Mouse (Mus musculus): ENCODE measurements at regions not wholly inside any gene's neighbourhood (a gene's known extent, or its start where the extent isn't known, plus 50 kb on each side); places are given as distances from the start of the nearest gene placed in this dataset.

DNA sequence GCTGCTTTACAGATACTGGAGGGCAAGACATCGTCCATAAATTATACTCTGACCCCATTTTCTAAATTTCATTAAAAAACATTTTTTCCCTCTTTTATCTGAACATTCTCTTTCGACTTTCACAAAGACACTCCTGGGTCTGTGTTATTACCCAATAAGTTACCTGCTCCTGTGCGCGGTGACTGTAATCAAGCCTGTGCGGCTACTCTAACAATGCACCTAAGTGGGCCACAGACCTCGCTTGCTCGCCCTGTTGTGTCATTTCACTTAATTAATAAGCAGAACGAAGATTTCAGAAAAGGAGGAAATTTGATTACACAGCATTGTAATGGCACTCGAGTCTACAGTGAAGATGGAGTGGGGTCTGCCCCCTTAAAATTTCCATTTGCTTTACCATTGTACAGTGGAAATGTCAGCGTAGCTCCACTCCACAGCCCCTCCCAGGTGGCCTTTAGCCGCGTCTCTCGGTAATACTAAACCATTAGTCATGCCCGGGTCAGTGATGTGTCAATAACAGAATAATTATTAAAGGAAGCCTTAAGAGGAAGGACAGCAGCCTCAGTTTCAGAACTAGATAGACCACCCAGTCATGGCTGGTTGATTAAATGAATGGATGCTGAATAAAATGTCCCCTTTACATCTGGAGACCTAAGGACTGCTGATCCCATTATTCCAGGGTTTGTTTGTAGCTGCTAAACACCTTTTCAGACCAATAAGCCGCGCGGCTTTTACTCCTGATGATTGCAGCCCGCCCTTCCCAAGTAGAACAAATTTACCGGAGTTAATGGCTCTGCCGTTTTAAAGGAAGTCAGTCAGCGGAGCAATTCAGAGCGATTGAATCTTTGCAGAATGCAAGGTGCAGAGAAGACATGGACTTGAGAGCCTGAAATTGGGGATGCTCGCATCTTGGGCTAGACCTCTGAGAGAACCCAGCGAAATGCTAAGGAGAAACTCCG lies 194.5 kb upstream of the Creb1 start:
- H3K27me3 ChIP-seq (replicated peaks; ENCODE audit: control insufficient read depth, insufficient read depth, low read length) = no peaks in the 10 kb centered on the region

DNA sequence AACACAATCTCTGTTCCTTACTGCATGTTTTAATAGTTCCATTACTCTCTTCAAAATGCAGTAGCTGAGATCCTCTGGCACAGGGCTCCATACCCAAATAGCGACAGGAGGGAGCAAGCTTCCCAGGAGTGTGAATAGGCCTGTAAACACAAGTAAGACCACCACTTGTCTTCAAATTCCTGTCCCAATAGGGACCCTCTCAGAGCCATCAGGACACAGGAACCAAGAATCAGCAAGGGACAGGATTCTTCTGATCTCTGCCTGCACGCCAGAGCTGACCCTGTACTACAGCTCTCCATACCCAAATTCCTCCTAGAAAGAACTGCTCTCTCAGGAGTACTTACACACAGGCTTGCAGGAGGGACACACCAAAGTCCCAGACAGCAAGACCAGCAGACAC lies 200.9 kb upstream of the Creb1 start:
- DNase-seq (ENCODE audit: low spot score) = no peak
- Histone ChIP-seq H3K9me3 (ENCODE audit: control insufficient read depth, low read length) (no peaks in the 10 kb centered on the region), H3K4me1 (replicated peaks; ENCODE audit: control insufficient read depth, insufficient read depth, low read length) (no peaks in the 10 kb centered on the region), H3K27ac (ENCODE audit: low read depth, low read length) (no peak overlapping the region), H3K36me3 (ENCODE audit: control insufficient read depth, insufficient read depth, low read length) (no peaks in the 10 kb centered on the region), H3K4me2 (no peak overlapping the region), H3K27me3 (replicated peaks; ENCODE audit: control insufficient read depth, insufficient read depth, low read length) (no peaks in the 10 kb centered on the region), H3K4me3 (ENCODE audit: low read depth, low read length) (no peak overlapping the region), H3K9ac (ENCODE audit: low read depth, low read length) (no peak overlapping the region)
- 73% methylated on average over 2 of the region's 2 CpGs for WGBS
- no peak for ATAC-seq (replicated peaks; ENCODE audit: low FRiP score)

More for the DNA sequence above, 194.5 kb upstream of the Creb1 start:
- DNase-seq (ENCODE audit: low spot score) (no peak), ATAC-seq (replicated peaks; ENCODE audit: low FRiP score) (no peak)
- Histone ChIP-seq H3K36me3 (ENCODE audit: control insufficient read depth, insufficient read depth, low read length) (no peaks in the 10 kb centered on the region), H3K4me3 (ENCODE audit: low read depth, low read length) (no peak overlapping the region), H3K9me3 (ENCODE audit: control insufficient read depth, low read length) (no peaks in the 10 kb centered on the region), H3K4me1 (replicated peaks; ENCODE audit: control insufficient read depth, insufficient read depth, low read length) (no peaks in the 10 kb centered on the region; the same call in 1 of the 2 replicates), H3K27ac (ENCODE audit: low read depth, low read length) (no peak overlapping the region), H3K4me2 (no peak overlapping the region), H3K9ac (ENCODE audit: low read depth, low read length) (no peak overlapping the region)
- 69% methylated on average over 25 of the region's 25 CpGs for WGBS

DNA sequence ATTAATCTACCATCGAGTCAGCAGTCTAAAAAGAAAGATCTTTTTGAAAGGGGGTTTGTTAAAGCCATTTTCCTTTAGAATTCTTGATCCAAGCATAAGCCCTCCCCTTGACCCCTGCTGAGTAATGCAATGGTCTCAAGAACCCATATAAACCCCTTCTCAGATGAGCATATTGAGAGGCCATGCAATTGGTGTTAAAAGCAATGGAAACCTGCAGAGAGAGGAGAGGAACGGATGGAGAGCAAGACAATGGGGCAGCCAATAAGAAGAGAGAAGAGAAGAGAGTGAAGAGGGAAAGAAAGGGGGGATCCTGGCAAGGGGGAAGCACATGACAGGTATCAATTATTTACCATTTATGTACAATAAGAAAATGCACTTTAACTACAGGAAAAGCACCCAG lies 201.7 kb upstream of the Creb1 start:
- no peak overlapping the region for H3K4me3 ChIP-seq (ENCODE audit: low read depth, low read length)
- WGBS = 80% methylated on average over 2 of the region's 2 CpGs

DNA sequence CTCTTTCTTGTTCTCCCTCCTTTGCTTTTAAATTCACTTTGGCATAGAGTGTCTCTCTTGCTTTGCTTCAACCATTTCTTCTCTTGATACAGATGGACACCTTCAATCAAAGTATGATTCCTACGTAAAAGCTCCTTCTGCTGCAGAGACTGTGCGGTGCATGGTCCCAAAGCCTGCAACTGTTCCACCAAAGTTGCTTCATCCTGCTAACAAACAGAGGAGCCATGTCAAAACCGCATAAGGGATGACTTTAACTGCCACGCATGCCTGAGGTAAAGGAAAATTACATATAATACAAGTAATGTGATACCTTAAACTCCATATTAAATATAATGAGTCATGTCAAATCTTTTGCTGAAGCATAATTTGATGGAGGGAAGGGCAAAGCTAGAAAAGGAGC lies 200.1 kb upstream of the Klf7 start:
- Histone ChIP-seq H3K4me2 (no peak overlapping the region), H3K9ac (ENCODE audit: low read depth, low read length) (no peak overlapping the region), H3K4me3 (ENCODE audit: low read depth, low read length) (no peak overlapping the region), H3K27ac (ENCODE audit: low read depth, low read length) (no peak overlapping the region), H3K27me3 (replicated peaks; ENCODE audit: control insufficient read depth, insufficient read depth, low read length) (no peaks in the 10 kb centered on the region), H3K36me3 (ENCODE audit: control insufficient read depth, insufficient read depth, low read length) (no peaks in the 10 kb centered on the region), H3K4me1 (replicated peaks; ENCODE audit: control insufficient read depth, insufficient read depth, low read length) (no peaks in the 10 kb centered on the region), H3K9me3 (ENCODE audit: control insufficient read depth, low read length) (no peaks in the 10 kb centered on the region)
- no peak for ATAC-seq (replicated peaks; ENCODE audit: low FRiP score)
- WGBS = 85% methylated on average over 4 of the region's 4 CpGs
- DNase-seq (ENCODE audit: low spot score) = no peak

More for the DNA sequence above, 201.7 kb upstream of the Creb1 start:
- ATAC-seq (replicated peaks; ENCODE audit: low FRiP score) (no peak), DNase-seq (ENCODE audit: low spot score) (no peak)
- no peaks in the 10 kb centered on the region for H3K4me1 ChIP-seq (replicated peaks; ENCODE audit: control insufficient read depth, insufficient read depth, low read length)
- no peak overlapping the region for H3K9ac ChIP-seq (ENCODE audit: low read depth, low read length)
- no peak overlapping the region for H3K27ac ChIP-seq (ENCODE audit: low read depth, low read length)
- no peaks in the 10 kb centered on the region for H3K36me3 ChIP-seq (ENCODE audit: control insufficient read depth, insufficient read depth, low read length)
- no peaks in the 10 kb centered on the region for H3K9me3 ChIP-seq (ENCODE audit: control insufficient read depth, low read length)
- H3K27me3 ChIP-seq (replicated peaks; ENCODE audit: control insufficient read depth, insufficient read depth, low read length) = no peaks in the 10 kb centered on the region
- H3K4me2 ChIP-seq = no peak overlapping the region

DNA sequence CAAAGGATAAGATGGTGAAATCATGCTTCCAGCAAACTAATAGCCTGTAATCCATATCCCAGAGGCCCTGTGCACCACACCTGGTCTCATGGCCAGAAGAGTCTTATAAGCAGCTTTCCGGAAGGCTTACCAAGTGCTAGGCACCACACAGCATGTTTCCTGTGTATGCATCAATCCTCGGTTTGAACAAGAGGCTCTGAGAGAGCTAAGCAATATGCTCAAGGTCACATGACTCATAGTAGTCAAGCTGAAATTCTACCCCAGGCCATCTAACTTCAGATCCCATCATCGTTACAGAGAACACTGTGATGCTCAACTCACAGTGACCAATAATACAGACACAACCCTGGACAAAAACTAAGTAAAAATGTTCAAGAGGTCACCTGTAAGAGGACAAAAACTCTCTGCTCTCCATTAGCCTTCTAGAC lies 197.1 kb upstream of the Klf7 start:
- H3K27me3 ChIP-seq (replicated peaks; ENCODE audit: control insufficient read depth, insufficient read depth, low read length) = no peaks in the 10 kb centered on the region
- H3K4me1 ChIP-seq (replicated peaks; ENCODE audit: control insufficient read depth, insufficient read depth, low read length) = no peaks in the 10 kb centered on the region
- H3K4me2 ChIP-seq = no peak overlapping the region
- no peaks in the 10 kb centered on the region for H3K36me3 ChIP-seq (ENCODE audit: control insufficient read depth, insufficient read depth, low read length)
- DNase-seq (ENCODE audit: low spot score) (no peak), ATAC-seq (replicated peaks; ENCODE audit: low FRiP score) (no peak)
- H3K4me3 ChIP-seq (ENCODE audit: low read depth, low read length) = no peak overlapping the region
- no peak overlapping the region for H3K27ac ChIP-seq (ENCODE audit: low read depth, low read length)
- WGBS = 68% methylated on average over 3 of the region's 3 CpGs
- no peak overlapping the region for H3K9ac ChIP-seq (ENCODE audit: low read depth, low read length)
- no peaks in the 10 kb centered on the region for H3K9me3 ChIP-seq (ENCODE audit: control insufficient read depth, low read length)

DNA sequence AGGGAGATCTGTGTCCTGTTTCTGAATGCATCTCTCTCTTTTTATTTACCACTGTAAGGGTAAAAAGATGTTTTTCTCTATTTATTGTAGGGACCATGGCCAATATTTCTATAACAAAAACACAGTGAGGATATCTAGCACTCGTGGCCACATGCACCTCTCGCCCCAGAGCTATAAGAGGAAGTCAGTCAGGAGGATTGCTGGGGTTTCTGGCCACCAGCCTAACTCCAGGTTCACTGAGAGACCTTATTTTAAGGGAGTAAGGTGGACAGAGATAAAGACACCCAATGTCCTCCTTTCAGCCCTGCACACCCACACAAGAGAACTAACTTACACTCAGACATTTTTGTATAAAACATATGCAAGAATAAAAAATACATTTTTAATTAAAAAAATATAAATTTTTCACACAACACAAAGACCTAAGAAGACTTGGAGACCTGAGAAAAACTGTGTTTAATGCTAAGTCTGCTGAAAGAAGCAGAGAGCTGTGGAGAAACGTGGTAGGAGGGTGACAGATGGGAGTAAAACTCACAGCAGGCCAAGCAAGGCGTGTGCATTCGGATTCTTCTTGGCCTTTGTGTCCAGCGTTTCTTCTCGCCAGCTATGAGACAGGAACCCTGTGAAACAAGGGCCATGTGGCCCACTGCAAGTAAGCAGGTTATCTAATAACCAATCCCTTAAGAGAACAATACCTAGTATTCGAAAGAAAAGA lies 196.5 kb upstream of the Klf7 start:
- H3K27ac ChIP-seq (ENCODE audit: low read depth, low read length) = no peak overlapping the region
- 69% methylated on average over 8 of the region's 8 CpGs for WGBS
- H3K36me3 ChIP-seq (ENCODE audit: control insufficient read depth, insufficient read depth, low read length) = no peaks in the 10 kb centered on the region
- no peaks in the 10 kb centered on the region for H3K27me3 ChIP-seq (replicated peaks; ENCODE audit: control insufficient read depth, insufficient read depth, low read length)
- ATAC-seq (replicated peaks; ENCODE audit: low FRiP score) (no peak), DNase-seq (ENCODE audit: low spot score) (no peak)
- no peak overlapping the region for H3K9ac ChIP-seq (ENCODE audit: low read depth, low read length)
- no peak overlapping the region for H3K4me2 ChIP-seq
- no peaks in the 10 kb centered on the region for H3K4me1 ChIP-seq (replicated peaks; ENCODE audit: control insufficient read depth, insufficient read depth, low read length)
- H3K9me3 ChIP-seq (ENCODE audit: control insufficient read depth, low read length) = no peaks in the 10 kb centered on the region
- no peak overlapping the region for H3K4me3 ChIP-seq (ENCODE audit: low read depth, low read length)

DNA sequence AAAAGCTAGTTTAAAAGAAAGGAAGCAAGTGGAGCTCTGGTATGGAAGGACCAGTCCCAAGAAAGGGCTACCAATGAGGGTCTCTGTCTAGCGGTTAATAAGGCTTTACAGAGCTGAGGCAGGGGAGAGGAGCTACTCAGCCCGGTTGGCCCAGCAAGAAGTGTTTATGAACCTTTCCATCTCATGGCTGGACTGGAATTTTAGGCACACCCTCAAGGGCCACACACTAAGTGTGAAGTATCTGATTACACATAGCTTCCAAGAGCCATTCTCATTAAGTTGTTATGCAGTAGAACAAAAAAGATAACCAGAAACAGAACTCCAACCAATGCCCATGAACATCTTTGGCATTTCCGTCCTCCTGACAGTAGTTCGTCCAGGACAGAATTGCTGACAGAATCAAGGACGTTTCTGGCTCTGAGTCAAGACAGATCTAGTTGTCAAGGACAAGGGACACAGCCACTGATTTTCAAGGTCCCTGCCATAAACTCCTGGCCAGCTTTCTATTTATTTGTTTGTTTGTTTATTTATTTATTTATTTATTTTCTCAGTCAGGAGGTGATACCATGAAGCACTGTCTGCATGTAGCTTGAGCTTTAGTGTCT lies 195.1 kb upstream of the Klf7 start:
- Histone ChIP-seq H3K4me3 (ENCODE audit: low read depth, low read length) (no peak overlapping the region), H3K4me1 (replicated peaks; ENCODE audit: control insufficient read depth, insufficient read depth, low read length) (no peaks in the 10 kb centered on the region), H3K9me3 (ENCODE audit: control insufficient read depth, low read length) (no peaks in the 10 kb centered on the region), H3K9ac (ENCODE audit: low read depth, low read length) (no peak overlapping the region), H3K36me3 (ENCODE audit: control insufficient read depth, insufficient read depth, low read length) (no peaks in the 10 kb centered on the region), H3K27ac (ENCODE audit: low read depth, low read length) (no peak overlapping the region), H3K27me3 (replicated peaks; ENCODE audit: control insufficient read depth, insufficient read depth, low read length) (no peaks in the 10 kb centered on the region), H3K4me2 (no peak overlapping the region)
- no peak for ATAC-seq (replicated peaks; ENCODE audit: low FRiP score)
- DNase-seq (ENCODE audit: low spot score) = no peak
- 79% methylated on average over 5 of the region's 5 CpGs for whole genome bisulfite sequencing

DNA sequence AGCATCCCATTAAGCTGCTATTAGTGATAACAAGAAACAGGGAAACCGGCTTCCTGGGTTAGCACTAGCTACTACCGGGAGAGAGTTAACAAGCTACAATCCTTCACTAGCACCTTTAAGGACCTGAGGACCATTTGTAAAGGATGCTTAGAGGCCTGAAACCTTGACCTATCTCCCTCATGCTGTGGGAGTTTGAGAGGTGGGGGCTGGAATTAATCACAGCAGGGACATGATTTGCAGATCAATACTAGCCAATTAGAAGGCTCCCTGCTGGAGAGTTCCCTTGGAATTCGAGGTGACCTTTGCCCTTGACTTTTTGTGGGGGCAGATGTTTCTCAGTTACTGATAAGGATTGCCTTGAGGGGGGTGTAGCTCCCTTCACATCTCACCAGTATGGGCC lies 189.3 kb upstream of the Klf7 start:
- Histone ChIP-seq H3K9ac (ENCODE audit: low read depth, low read length) (no peak overlapping the region), H3K36me3 (ENCODE audit: control insufficient read depth, insufficient read depth, low read length) (no peaks in the 10 kb centered on the region), H3K27ac (ENCODE audit: low read depth, low read length) (no peak overlapping the region), H3K4me1 (replicated peaks; ENCODE audit: control insufficient read depth, insufficient read depth, low read length) (peaks cover 3% of the 10 kb centered on the region; the same call in 1 of the 2 replicates), H3K4me2 (no peak overlapping the region), H3K4me3 (ENCODE audit: low read depth, low read length) (no peak overlapping the region), H3K27me3 (replicated peaks; ENCODE audit: control insufficient read depth, insufficient read depth, low read length) (no peaks in the 10 kb centered on the region), H3K9me3 (ENCODE audit: control insufficient read depth, low read length) (no peaks in the 10 kb centered on the region)
- 36% methylated on average over 3 of the region's 3 CpGs for WGBS
- no peak for ATAC-seq (replicated peaks; ENCODE audit: low FRiP score)
- DNase-seq (ENCODE audit: low spot score) = no peak
